Mouse (Mus musculus) forebrain, embryonic 12.5 days (tissue): ENCODE results near the gene Ciao2a. TPM values are rescaled to one million over a fixed set of nuclear protein-coding genes. Genes with fewer than 3 reads are reported as not detected.
A peak's percentile ranks its signal among the peaks of the same experiment; 100 is the strongest.

Experiments
- ATAC-seq: fragments of 200-750 bp; cut with Nextera tagmentation; 2 replicates; pipeline ENCODE4 v1.8.0; 2017; ENCODE audit warnings: moderate TSS enrichment; ENCODE audit not compliant: low FRiP score
- H3K27ac ChIP-seq: fragments of 300-500 bp; sonication (generic); 2 replicates; pipeline ENCODE4 v1.5.1; 2016; ENCODE audit warnings: mild to moderate bottlenecking
- H3K27me3 ChIP-seq: fragments of 300-500 bp; sonication (generic); 2 replicates; pipeline ENCODE4 v1.6.1; 2016; ENCODE audit warnings: mild to moderate bottlenecking
- H3K36me3 ChIP-seq: fragments of 300-500 bp; sonication (generic); replicated peaks from 2 replicates; pipeline ENCODE4 v1.6.1; 2016; ENCODE audit warnings: mild to moderate bottlenecking
- H3K4me1 ChIP-seq: fragments of 300-500 bp; sonication (generic); 2 replicates; pipeline ENCODE4 v1.6.1; 2016
- H3K4me2 ChIP-seq: fragments of 300-500 bp; sonication (generic); 2 replicates; pipeline ENCODE4 v1.6.1; 2016; ENCODE audit warnings: mild to moderate bottlenecking, moderate library complexity
- H3K4me3 ChIP-seq: fragments of 300-500 bp; sonication (generic); replicated peaks from 2 replicates; pipeline ENCODE4 v1.5.1; 2016; ENCODE audit warnings: mild to moderate bottlenecking
- H3K9ac ChIP-seq: fragments of 300-500 bp; sonication (generic); 2 replicates; pipeline ENCODE4 v1.6.1; 2016; ENCODE audit warnings: mild to moderate bottlenecking
- H3K9me3 ChIP-seq: fragments of 300-500 bp; sonication (generic); 2 replicates; pipeline ENCODE4 v1.6.1; 2016
- WGBS: fragments of 180-500 bp; shearing (Covaris S2); methylation state at CpG from one replicate; pipeline ENCODE4 v1.1.7; 2016; 5-methylcytosine and 5-hydroxymethylcytosine counted together
- polyA plus RNA-seq: library from polyadenylated mRNA; unstranded; fragments of >200 nt; fragmentation: Nextera tagmentation; extraction: Ambion mirVana; gene quantifications from 2 replicates; pipeline ENCODE4 v1.2.1, GENCODE M21; 2016

Ciao2a gene
- polyA plus RNA-seq, 1 experiment from 2014 or later = 139 TPM

- H3K9ac ChIP-seq = peak overlapping the region; percentile 91
- H3K4me1 ChIP-seq = peaks cover 41% of the 10 kb centered on the region
- H3K4me2 ChIP-seq = peak overlapping the region; percentile 70
- H3K36me3 ChIP-seq = no peaks in the 10 kb centered on the region
- no peak overlapping the region for H3K27ac ChIP-seq
- peak overlapping the region; percentile 81 for H3K4me3 ChIP-seq
- ATAC-seq = no peak
- no peaks in the 10 kb centered on the region for H3K9me3 ChIP-seq
- 22% methylated on average over 5 of the region's 5 CpGs for WGBS
- H3K27me3 ChIP-seq = no peaks in the 10 kb centered on the region
These were observed 2.8 kb upstream of the Ciao2a start for GRCm38 (mm10) chr9:66123648-66124047.

GRCm38 (mm10) chr9:66124111-66124531 is 2.3 kb upstream of the Ciao2a start:
- no peaks in the 10 kb centered on the region for H3K36me3 ChIP-seq
- H3K4me1 ChIP-seq = peaks cover 41% of the 10 kb centered on the region
- H3K27ac ChIP-seq = peak overlapping the region; percentile 93
- H3K9me3 ChIP-seq = no peaks in the 10 kb centered on the region
- peak overlapping the region; percentile 81 for H3K4me3 ChIP-seq
- peak; percentile 27; the same call in 1 of the 2 replicates for ATAC-seq
- under 1% methylated on average over 12 of the region's 12 CpGs for WGBS
- no peaks in the 10 kb centered on the region for H3K27me3 ChIP-seq
- peak overlapping the region; percentile 91 for H3K9ac ChIP-seq
- H3K4me2 ChIP-seq = peak overlapping the region; percentile 70

GRCm38 (mm10) chr9:66124681-66125542 is 1.5 kb upstream of the Ciao2a start:
- ATAC-seq = peak; percentile 99
- H3K4me1 ChIP-seq = peaks cover 41% of the 10 kb centered on the region

GRCm38 (mm10) chr9:66125543-66126455 is 612 bp upstream of the Ciao2a start:
- Histone ChIP-seq H3K9ac (peak overlapping the region; percentile 68; the same call in 1 of the 2 replicates), H3K4me2 (peak overlapping the region; percentile 70), H3K9me3 (no peaks in the 10 kb centered on the region), H3K36me3 (no peaks in the 10 kb centered on the region), H3K27ac (peak overlapping the region; percentile 93; the same call in 1 of the 2 replicates), H3K4me1 (peaks cover 41% of the 10 kb centered on the region), H3K27me3 (no peaks in the 10 kb centered on the region), H3K4me3 (peak overlapping the region; percentile 53)
- 66% methylated on average over 12 of the region's 12 CpGs for WGBS
- no peak for ATAC-seq

More at GRCm38 (mm10) chr9:66124681-66125542, 1.5 kb upstream of the Ciao2a start:
- peak overlapping the region; percentile 70 for H3K4me2 ChIP-seq
- H3K27ac ChIP-seq = peak overlapping the region; percentile 93
- no peaks in the 10 kb centered on the region for H3K36me3 ChIP-seq
- H3K9ac ChIP-seq = peak overlapping the region; percentile 91
- H3K4me3 ChIP-seq = peak overlapping the region; percentile 81
- WGBS = 14% methylated on average over 33 of the region's 33 CpGs
- H3K27me3 ChIP-seq = no peaks in the 10 kb centered on the region
- no peaks in the 10 kb centered on the region for H3K9me3 ChIP-seq

GRCm38 (mm10) chr9:66127193-66127546 is 759 bp downstream of the Ciao2a start:
- H3K27ac ChIP-seq = peak overlapping the region; percentile 36; the same call in 1 of the 2 replicates
- WGBS = 62% methylated on average over 6 of the region's 6 CpGs
- H3K4me2 ChIP-seq = peak overlapping the region; percentile 70
- H3K36me3 ChIP-seq = no peaks in the 10 kb centered on the region
- H3K4me3 ChIP-seq = peak overlapping the region; percentile 53
- H3K9ac ChIP-seq = peak overlapping the region; percentile 68
- no peaks in the 10 kb centered on the region for H3K9me3 ChIP-seq
- H3K27me3 ChIP-seq = no peaks in the 10 kb centered on the region
- no peak for ATAC-seq
- H3K4me1 ChIP-seq = peaks cover 41% of the 10 kb centered on the region

GRCm38 (mm10) chr9:66127884-66128283 is 1.5 kb downstream of the Ciao2a start:
- 90% methylated on average over 4 of the region's 4 CpGs for WGBS
- Histone ChIP-seq H3K4me2 (peak overlapping the region; percentile 70; the same call in 1 of the 2 replicates), H3K9me3 (no peaks in the 10 kb centered on the region), H3K27ac (no peak overlapping the region), H3K4me1 (peaks cover 38% of the 10 kb centered on the region), H3K4me3 (no peak overlapping the region), H3K27me3 (no peaks in the 10 kb centered on the region), H3K9ac (no peak overlapping the region), H3K36me3 (peaks cover 2% of the 10 kb centered on the region)
- no peak for ATAC-seq

- Histone ChIP-seq H3K27me3 (no peaks in the 10 kb centered on the region), H3K27ac (no peak overlapping the region), H3K4me1 (peaks cover 14% of the 10 kb centered on the region), H3K4me3 (no peak overlapping the region), H3K9ac (no peak overlapping the region), H3K4me2 (no peak overlapping the region), H3K9me3 (no peaks in the 10 kb centered on the region), H3K36me3 (peaks cover 26% of the 10 kb centered on the region)
- 97% methylated on average over 2 of the region's 2 CpGs for WGBS
- ATAC-seq = no peak
These were observed 5.1 kb downstream of the Ciao2a start for GRCm38 (mm10) chr9:66131466-66131865.

- Histone ChIP-seq H3K4me2 (no peak overlapping the region), H3K9ac (no peak overlapping the region), H3K27ac (no peak overlapping the region), H3K4me3 (no peak overlapping the region), H3K4me1 (no peaks in the 10 kb centered on the region), H3K9me3 (no peaks in the 10 kb centered on the region), H3K27me3 (no peaks in the 10 kb centered on the region), H3K36me3 (peaks cover 67% of the 10 kb centered on the region)
- 59% methylated on average over 4 of the region's 4 CpGs for WGBS
- ATAC-seq = no peak
These were observed 9.6 kb downstream of the Ciao2a start for GRCm38 (mm10) chr9:66135967-66136366.

- WGBS = 92% methylated on average over 7 of the region's 7 CpGs
- no peak overlapping the region for H3K9ac ChIP-seq
- ATAC-seq = no peak
- no peaks in the 10 kb centered on the region for H3K27me3 ChIP-seq
- H3K4me2 ChIP-seq = no peak overlapping the region
- no peaks in the 10 kb centered on the region for H3K9me3 ChIP-seq
- no peak overlapping the region for H3K4me3 ChIP-seq
- peaks cover 63% of the 10 kb centered on the region for H3K36me3 ChIP-seq
- H3K4me1 ChIP-seq = no peaks in the 10 kb centered on the region
- H3K27ac ChIP-seq = no peak overlapping the region
These were observed 11.8 kb downstream of the Ciao2a start for GRCm38 (mm10) chr9:66138193-66138592.

GRCm38 (mm10) chr9:66142265-66142664 is 15.9 kb downstream of the Ciao2a start:
- H3K4me3 ChIP-seq = no peak overlapping the region
- no peak overlapping the region for H3K9ac ChIP-seq
- no peaks in the 10 kb centered on the region for H3K27me3 ChIP-seq
- H3K4me1 ChIP-seq = no peaks in the 10 kb centered on the region
- H3K36me3 ChIP-seq = peaks cover 33% of the 10 kb centered on the region
- no peaks in the 10 kb centered on the region for H3K9me3 ChIP-seq
- no peak overlapping the region for H3K27ac ChIP-seq
- no peak overlapping the region for H3K4me2 ChIP-seq
- WGBS = 81% methylated on average over 1 of the region's 1 CpGs
- no peak for ATAC-seq

- no peak overlapping the region for H3K27ac ChIP-seq
- no peak overlapping the region for H3K9ac ChIP-seq
- WGBS = 6% methylated on average over 6 of the region's 6 CpGs
- H3K4me2 ChIP-seq = no peak overlapping the region
- no peak for ATAC-seq
- no peaks in the 10 kb centered on the region for H3K27me3 ChIP-seq
- H3K9me3 ChIP-seq = no peaks in the 10 kb centered on the region
- H3K4me1 ChIP-seq = no peaks in the 10 kb centered on the region
- no peak overlapping the region for H3K4me3 ChIP-seq
- peaks cover 15% of the 10 kb centered on the region for H3K36me3 ChIP-seq
These were observed 17.8 kb downstream of the Ciao2a start for GRCm38 (mm10) chr9:66144248-66144647.

- no peaks in the 10 kb centered on the region for H3K4me1 ChIP-seq
- no peak for ATAC-seq
- H3K9me3 ChIP-seq = no peaks in the 10 kb centered on the region
- no peak overlapping the region for H3K27ac ChIP-seq
- no peaks in the 10 kb centered on the region for H3K27me3 ChIP-seq
- H3K9ac ChIP-seq = no peak overlapping the region
- H3K4me3 ChIP-seq = no peak overlapping the region
- H3K36me3 ChIP-seq = no peaks in the 10 kb centered on the region
- no peak overlapping the region for H3K4me2 ChIP-seq
These were observed 19.7 kb downstream of the Ciao2a start for GRCm38 (mm10) chr9:66146141-66146540.
